Mouse (Mus musculus) neural tube, embryonic 10.5 days (tissue): ENCODE measurements around the gene Slc24a4.

Experiments
- DNase-seq: peaks from one replicate; pipeline ENCODE4 v3.0.0-alpha.2; 2017; ENCODE audit warnings: low spot score; ENCODE audit errors: extremely low spot score

The Slc24a4 gene

DNA sequence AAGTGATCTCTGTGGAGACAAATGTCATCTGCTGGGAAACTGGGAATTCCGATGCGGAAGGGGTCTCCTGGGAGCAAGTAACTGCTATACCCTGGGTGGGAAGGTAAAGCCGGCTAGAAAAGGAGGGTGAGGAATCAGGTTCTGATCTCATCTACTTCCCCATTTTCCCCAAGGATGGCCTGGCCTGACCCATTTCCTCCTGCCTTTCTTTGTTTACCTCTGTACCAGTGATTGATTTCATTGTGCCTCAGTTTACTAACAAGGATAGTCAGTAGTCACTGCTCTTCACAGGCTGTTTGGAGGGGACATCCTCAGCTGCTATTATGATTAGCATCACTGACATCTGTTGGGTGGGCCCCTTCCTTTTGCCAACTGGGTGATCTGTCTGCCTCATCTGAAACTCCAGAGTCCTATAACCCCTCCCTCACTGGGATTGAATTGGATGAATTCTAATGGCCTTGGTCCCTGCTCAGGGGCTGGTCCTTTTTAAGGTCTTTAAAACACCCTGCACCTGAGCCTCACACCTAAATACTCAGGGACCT lies 156.2 kb downstream of the Slc24a4 start:
- no peak for DNase-seq

- no peak for DNase-seq
Measured at GRCm38 (mm10) chr12:102285318-102285717, 156.8 kb downstream of the Slc24a4 start.

DNA sequence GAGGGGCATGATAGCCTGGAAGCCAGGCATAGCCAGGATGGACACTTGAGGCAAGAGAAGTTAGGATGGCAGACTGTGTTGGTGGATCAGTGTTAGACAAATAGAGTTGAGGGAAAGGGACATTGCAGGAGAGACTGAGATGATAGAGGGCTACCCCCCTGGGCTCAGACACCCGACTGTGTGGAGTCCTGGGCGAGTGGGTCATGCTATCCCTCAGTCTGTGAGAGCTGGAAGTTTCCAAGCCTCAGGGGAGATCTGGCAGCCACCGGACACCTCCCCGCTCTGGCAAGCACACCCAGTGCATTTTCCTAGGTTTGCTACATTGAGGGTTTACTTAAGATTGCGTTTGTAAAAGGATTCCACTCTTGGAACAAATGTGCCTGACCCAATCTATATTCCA lies 157.2 kb downstream of the Slc24a4 start:
- DNase-seq, result no peak

GRCm38 (mm10) chr12:102286681-102287414 lies 158.3 kb downstream of the Slc24a4 start:
- DNase-seq, result no peak

GRCm38 (mm10) chr12:102287904-102288602 lies 159.5 kb downstream of the Slc24a4 start:
- DNase-seq, result no peak

DNA sequence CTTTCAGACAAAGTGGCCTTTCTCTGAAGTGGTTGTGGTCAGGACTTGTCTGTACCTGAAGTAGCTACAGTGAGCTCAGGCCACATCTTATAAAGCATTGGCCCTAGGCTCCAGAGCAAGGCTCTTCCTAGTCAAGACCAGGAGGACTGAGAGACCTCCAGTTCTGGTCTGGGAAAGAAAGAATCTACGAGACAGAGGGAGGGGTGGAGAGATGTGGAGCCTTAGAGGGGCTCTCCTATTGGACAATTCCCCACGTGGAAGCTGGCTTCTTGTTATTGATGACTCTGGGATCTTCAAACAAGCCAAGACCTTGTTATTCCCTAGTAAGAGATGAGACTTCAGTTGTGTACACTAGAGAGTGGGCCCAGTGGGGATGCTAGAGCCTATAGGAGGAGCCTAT lies 160.3 kb downstream of the Slc24a4 start:
- DNase-seq, result no peak

DNA sequence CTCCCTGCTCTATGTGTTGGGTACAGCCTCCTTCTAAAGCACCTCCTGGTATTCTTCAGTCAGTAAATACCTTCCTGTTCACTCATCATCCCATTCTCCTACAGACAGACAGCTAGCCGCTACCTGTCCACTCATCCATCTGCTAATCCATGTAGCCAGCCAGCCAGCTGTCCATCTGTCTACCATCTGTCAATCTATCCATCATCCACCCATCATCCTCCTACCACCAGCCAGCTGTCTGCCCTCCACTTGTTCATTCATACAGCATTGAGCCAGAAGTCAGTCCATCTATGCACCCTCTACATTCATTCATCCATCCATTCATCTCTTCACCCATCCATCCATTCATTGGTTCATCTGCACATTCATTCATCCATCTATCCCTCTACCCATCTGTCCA lies 161.0 kb downstream of the Slc24a4 start:
- DNase-seq, result no peak

DNA sequence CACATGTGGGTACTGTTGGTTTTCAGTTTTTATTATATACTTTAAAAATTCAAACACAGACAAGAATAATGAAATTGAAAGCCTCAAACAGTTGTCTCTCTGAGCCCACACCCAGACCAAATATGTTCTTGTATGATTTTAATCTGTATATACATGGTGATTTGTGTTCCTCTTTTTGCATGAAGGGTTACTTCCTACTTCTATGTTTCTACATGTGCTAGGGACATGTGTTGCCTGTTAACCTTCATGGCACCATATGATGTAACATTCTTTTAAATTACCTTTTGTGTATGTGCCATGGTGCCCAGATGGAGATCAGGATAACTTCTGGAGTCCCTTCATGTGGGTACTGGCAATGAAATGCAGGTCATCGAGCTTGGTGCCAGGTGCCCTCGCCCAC lies 162.1 kb downstream of the Slc24a4 start:
- DNase-seq, result no peak

DNA sequence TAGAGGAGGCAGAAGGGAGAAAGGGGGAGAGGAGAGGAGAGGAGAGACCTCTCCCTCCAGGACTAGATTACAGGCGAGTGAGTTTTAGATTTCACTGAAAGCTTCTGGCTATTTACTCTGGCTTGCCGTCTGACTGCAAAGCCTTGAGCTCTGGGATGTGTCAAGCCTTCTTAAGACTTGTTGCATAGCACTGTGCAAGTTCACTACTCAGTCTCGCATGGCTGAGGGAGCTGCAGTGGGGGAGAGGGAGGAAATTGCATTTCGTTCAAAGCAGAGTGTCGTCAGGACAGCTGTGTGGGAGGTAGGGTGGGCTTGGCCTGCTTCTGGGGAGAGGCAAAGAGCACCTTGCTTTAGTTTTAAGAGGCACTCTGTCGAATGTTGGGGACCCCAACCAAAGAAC lies 163.2 kb downstream of the Slc24a4 start:
- DNase-seq, result no peak

- DNase-seq, result no peak
Measured at GRCm38 (mm10) chr12:102292501-102293215, 164.1 kb downstream of the Slc24a4 start.

DNA sequence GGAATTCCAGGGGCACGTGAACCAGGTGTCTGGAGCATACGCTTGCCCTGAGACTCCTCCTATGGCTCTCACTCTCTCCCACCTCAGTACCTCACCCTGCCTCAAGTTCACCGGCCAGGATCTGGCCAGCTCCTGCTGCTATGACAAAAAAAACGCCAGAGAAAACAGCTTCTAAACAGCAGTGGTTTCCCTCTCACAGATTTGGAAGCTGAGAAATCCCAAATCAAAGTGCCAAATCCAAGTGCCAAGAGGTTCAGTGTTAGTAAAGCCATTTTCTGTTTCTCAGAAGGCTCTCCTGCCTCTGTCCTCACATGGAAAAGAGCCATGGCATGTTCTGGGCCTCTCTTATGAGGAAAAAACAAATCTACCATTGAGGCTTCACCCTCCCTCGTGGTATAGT lies 166.1 kb downstream of the Slc24a4 start:
- DNase-seq, result no peak

GRCm38 (mm10) chr12:102295230-102295629 lies 166.7 kb downstream of the Slc24a4 start:
- no peak for DNase-seq

DNA sequence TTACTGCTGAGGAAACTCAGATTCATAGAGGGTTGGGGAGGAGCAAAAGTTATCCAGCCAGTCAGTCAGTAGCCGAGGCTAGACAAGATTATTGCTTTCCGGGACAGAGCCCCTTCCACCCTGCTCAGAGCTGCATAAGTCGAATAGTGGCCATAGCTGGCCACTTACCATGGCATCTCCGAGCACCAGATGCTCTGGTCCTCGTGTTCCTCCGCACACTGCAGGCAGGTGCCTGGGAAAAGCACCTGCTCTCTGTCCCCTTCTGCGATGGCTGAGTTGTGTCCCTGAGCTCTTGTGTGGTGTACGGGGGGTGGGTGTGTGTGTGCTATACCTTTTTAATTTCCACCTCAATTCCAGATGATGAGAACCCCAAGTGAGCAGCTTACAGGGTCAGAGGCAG lies 167.1 kb downstream of the Slc24a4 start:
- DNase-seq, result no peak

- DNase-seq, result no peak
Measured at GRCm38 (mm10) chr12:102296361-102296760, 167.8 kb downstream of the Slc24a4 start.

DNA sequence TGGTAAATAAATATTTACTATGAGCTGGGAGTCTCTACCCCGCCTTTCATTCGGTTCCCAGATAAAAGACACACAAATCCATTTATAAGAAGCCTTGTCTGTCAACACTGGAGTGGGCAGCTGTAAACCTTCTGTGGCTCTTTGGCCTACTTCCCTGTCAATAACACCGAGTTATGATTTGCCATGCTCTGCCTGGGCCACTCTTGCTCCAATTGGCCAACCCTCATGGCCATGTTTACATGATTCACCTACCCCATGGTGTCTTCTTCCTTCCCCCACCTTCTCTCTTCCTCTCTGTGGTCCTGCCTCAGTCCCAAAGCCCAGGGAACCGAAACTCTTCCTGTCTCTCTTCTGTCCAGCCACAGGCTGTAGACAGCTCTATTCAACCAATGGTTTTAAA lies 168.4 kb downstream of the Slc24a4 start:
- no peak for DNase-seq

- DNase-seq, result no peak
Measured at GRCm38 (mm10) chr12:102299209-102299608, 170.7 kb downstream of the Slc24a4 start.

GRCm38 (mm10) chr12:102301585-102301984 lies 173.1 kb downstream of the Slc24a4 start:
- no peak for DNase-seq

DNA sequence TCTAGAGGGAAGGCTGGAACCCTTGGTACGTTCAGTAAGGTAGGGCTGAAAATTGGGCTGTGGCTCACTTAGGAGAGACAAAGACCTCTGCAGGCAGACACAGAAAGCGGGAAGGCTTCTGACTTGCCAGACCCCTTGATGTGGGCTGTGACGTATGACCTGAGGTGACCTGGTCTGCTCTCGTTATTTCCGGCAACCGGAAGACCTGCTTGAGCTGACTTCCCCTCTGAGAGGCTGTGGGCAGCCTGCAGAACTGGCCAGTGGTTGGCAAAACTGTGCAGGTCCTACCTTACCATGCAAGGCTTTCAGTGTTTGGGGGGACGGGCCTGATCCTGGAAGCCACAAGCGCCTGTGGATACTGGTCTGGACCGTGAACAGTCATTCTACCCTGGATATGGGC lies 173.8 kb downstream of the Slc24a4 start:
- DNase-seq, result no peak

- DNase-seq, result no peak
Measured at GRCm38 (mm10) chr12:102302831-102303351, 174.4 kb downstream of the Slc24a4 start.

DNA sequence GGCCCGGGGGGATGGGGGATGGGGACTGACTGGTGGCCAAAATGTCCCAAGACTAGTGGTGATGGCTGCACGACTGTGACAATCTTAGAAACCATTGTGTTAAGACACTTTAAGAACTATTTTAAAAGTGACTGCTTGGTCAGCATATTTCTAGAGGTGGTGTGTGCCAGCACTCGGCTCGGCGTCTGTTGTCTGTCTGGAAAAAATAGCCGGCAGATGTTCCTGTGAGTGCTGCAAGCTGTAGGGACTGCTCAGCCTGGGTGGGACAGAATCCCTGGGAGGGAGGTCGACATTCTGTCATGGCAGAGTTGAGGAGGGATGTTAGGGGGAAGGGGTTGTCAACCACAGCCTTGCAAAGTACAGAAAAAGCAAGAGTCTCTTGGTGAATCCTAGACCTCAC lies 175.3 kb downstream of the Slc24a4 start:
- DNase-seq, result no peak

DNA sequence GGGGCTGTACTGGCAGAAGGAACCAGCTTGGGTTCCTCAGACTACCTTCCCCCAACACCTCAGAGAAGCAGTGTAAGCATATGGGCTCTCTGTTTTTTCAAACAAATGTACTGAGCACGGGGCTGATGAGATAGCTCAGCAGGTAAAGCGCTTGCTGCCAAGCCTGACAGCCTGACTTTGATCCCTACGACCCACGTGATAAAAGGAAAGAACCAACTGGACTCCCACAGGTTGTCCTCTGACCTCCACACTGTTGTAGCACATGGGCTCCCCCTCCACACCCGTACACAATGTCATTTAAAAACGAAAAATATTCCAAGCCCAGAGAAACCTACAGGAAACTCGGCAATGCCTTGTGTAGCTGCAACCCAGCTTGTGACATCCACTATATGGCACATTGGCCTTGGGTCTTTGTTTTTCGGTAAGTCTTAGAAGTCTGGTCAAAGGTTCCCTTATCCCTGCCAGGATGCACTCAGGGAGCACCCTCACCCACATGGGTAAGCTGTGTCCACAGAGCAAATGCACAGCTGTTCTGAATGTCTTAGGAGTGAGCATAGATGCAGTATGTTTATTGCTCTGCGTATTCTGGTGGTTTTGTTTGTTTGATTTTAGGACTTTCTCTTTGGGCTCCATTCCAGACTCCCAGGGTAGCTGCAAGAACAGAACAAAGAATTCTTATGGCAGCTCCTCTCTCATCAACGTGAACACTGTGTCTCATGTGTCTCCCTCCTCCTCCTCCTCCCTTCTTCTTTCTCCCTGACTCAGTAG lies 176.7 kb downstream of the Slc24a4 start:
- no peak for DNase-seq
